Mouse (Mus musculus) kidney, adult 2 months (tissue): Measurements from ENCODE around the gene Paqr5. TPM values are rescaled to one million over a fixed set of nuclear protein-coding genes. Genes with fewer than 3 reads are reported as not detected.

Source experiments
- DNase-seq: peaks from one replicate; pipeline ENCODE4 v3.0.0; 2021
- H3K27ac ChIP-seq: fragments of 200-500 bp; 2 replicates; pipeline ENCODE4 v1.5.1; 2012; ENCODE audit warnings: low read depth, low read length, control low read depth, inconsistent platforms; ENCODE audit not compliant: insufficient read depth
- H3K27me3 ChIP-seq: fragments of 200-500 bp; replicated peaks from 2 replicates; pipeline ENCODE4 v1.6.1; 2012; ENCODE audit warnings: mild to moderate bottlenecking, moderate library complexity, low read length, inconsistent platforms; ENCODE audit not compliant: control insufficient read depth, insufficient read depth
- H3K36me3 ChIP-seq: fragments of 200-500 bp; 2 replicates; pipeline ENCODE4 v1.6.1; 2012; ENCODE audit warnings: mild to moderate bottlenecking, moderate library complexity, low read length, inconsistent platforms; ENCODE audit not compliant: control insufficient read depth, insufficient read depth
- H3K4me1 ChIP-seq: fragments of 200-500 bp; 2 replicates; pipeline ENCODE4 v1.6.1; 2011; ENCODE audit warnings: low read length; ENCODE audit not compliant: control insufficient read depth, insufficient read depth
- H3K4me3 ChIP-seq: fragments of 200-500 bp; 2 replicates; pipeline ENCODE4 v1.5.1; 2011; ENCODE audit warnings: mild to moderate bottlenecking, low read depth, low read length, control low read depth; ENCODE audit not compliant: insufficient read depth
- CTCF ChIP-seq: fragments of 200-500 bp; conservative IDR thresholded peaks from 2 replicates; pipeline ENCODE4 v1.5.1; 2011; ENCODE audit warnings: low read depth, mild to moderate bottlenecking, control low read depth, low read length, moderate library complexity, mixed read lengths; ENCODE audit not compliant: insufficient read depth, insufficient read length
- POLR2A ChIP-seq: fragments of 200-500 bp; IDR thresholded peaks from one replicate; pipeline ENCODE4 v1.6.1; 2011; ENCODE audit warnings: low read depth, low read length, control low read depth
- WGBS: fragments of 180-500 bp; shearing (Covaris S2); methylation state at CpG from one replicate; pipeline ENCODE4 v1.1.7; 2018; 5-methylcytosine and 5-hydroxymethylcytosine counted together
- polyA plus RNA-seq: library from polyadenylated mRNA; depleted of rRNA; stranded (reverse); fragments of >200 nt; gene quantifications from 2 replicates; pipeline ENCODE4 v1.2.3, GENCODE M21; 2012

Gene Paqr5
- polyA plus RNA-seq, 1 experiment = 315 TPM

GRCm38 (mm10) chr9:62022961-62023680 lies 3.5 kb downstream of the Paqr5 start:
- H3K36me3 ChIP-seq = no peaks in the 10 kb centered on the region
- WGBS = 36% methylated on average over 6 of the region's 6 CpGs
- H3K27ac ChIP-seq = peak overlapping the region; percentile 88
- TF ChIP-seq POLR2A (no peak), CTCF (no peak)
- no peaks in the 10 kb centered on the region for H3K27me3 ChIP-seq
- H3K4me3 ChIP-seq = peak overlapping the region; percentile 16; the same call in 1 of the 2 replicates
- peaks cover 53% of the 10 kb centered on the region for H3K4me1 ChIP-seq
- DNase-seq = peak; percentile 93

GRCm38 (mm10) chr9:62021583-62022120 lies 5.0 kb downstream of the Paqr5 start:
- DNase-seq = peak; percentile 89
- 10% methylated on average over 7 of the region's 7 CpGs for WGBS
- peak overlapping the region; percentile 88 for H3K27ac ChIP-seq

GRCm38 (mm10) chr9:62020259-62020658 lies 6.4 kb downstream of the Paqr5 start:
- no peak for DNase-seq
- Histone ChIP-seq H3K4me3 (no peak overlapping the region), H3K27me3 (no peaks in the 10 kb centered on the region), H3K4me1 (peaks cover 61% of the 10 kb centered on the region), H3K27ac (peak overlapping the region; percentile 49), H3K36me3 (no peaks in the 10 kb centered on the region)
- 56% methylated on average over 7 of the region's 7 CpGs for WGBS
- TF ChIP-seq CTCF (no peak), POLR2A (no peak)

More at GRCm38 (mm10) chr9:62021583-62022120, 5.0 kb downstream of the Paqr5 start:
- no peak for TF ChIP-seq CTCF
- TF ChIP-seq POLR2A = peak; percentile 62
- no peaks in the 10 kb centered on the region for H3K27me3 ChIP-seq
- peaks cover 61% of the 10 kb centered on the region for H3K4me1 ChIP-seq
- H3K4me3 ChIP-seq = peak overlapping the region; percentile 2; the same call in 1 of the 2 replicates
- no peaks in the 10 kb centered on the region for H3K36me3 ChIP-seq

- Histone ChIP-seq H3K36me3 (no peaks in the 10 kb centered on the region), H3K4me1 (peaks cover 49% of the 10 kb centered on the region), H3K27me3 (no peaks in the 10 kb centered on the region), H3K4me3 (no peak overlapping the region), H3K27ac (peak overlapping the region; percentile 84)
- TF ChIP-seq CTCF = no peak
- TF ChIP-seq POLR2A = no peak
- DNase-seq = peak; percentile 88
- WGBS = 31% methylated on average over 14 of the region's 14 CpGs
These were observed 8.2 kb downstream of the Paqr5 start for GRCm38 (mm10) chr9:62018229-62019093.

- 76% methylated on average over 6 of the region's 6 CpGs for WGBS
- H3K4me1 ChIP-seq = peaks cover 40% of the 10 kb centered on the region
- TF ChIP-seq POLR2A (no peak), CTCF (no peak)
- H3K27ac ChIP-seq = peak overlapping the region; percentile 84
- DNase-seq = no peak
- H3K36me3 ChIP-seq = no peaks in the 10 kb centered on the region
- H3K27me3 ChIP-seq = no peaks in the 10 kb centered on the region
- no peak overlapping the region for H3K4me3 ChIP-seq
These were observed 9.3 kb downstream of the Paqr5 start for GRCm38 (mm10) chr9:62017329-62017728.

- no peaks in the 10 kb centered on the region for H3K27me3 ChIP-seq
- TF ChIP-seq POLR2A = no peak
- 0 out of 2 replicates have a peak, but pooled peaks have one; percentile 16 for TF ChIP-seq CTCF
- WGBS = 56% methylated on average over 3 of the region's 3 CpGs
These were observed 11.2 kb downstream of the Paqr5 start for GRCm38 (mm10) chr9:62015504-62015903.

More at GRCm38 (mm10) chr9:62015504-62015903, 11.2 kb downstream of the Paqr5 start:
- no peak overlapping the region for H3K27ac ChIP-seq
- peaks cover 28% of the 10 kb centered on the region for H3K4me1 ChIP-seq
- no peaks in the 10 kb centered on the region for H3K36me3 ChIP-seq
- no peak overlapping the region for H3K4me3 ChIP-seq
- DNase-seq = no peak
